Mouse (Mus musculus) mouse embryonic stem cell (cell line): ENCODE data around the gene Zbtb20.

Source experiments
- in situ Hi-C, 2 experiments: fragments of 300-500 bp; cut with MboI; formaldehyde crosslinking; loops; 1 replicate in 1 of 2; 3 replicates in 1 of 2; pipeline ENCODE4 v1.14.3; 2019 to 2020; ENCODE audit warnings: low sequenced_read_pairs in 2 of 2, low pct_unique_long_range_greater_than_20kb in 1 of 2, mixed read lengths in 1 of 2; ENCODE audit not compliant: unreplicated experiment in 1 of 2

The Zbtb20 gene

DNA sequence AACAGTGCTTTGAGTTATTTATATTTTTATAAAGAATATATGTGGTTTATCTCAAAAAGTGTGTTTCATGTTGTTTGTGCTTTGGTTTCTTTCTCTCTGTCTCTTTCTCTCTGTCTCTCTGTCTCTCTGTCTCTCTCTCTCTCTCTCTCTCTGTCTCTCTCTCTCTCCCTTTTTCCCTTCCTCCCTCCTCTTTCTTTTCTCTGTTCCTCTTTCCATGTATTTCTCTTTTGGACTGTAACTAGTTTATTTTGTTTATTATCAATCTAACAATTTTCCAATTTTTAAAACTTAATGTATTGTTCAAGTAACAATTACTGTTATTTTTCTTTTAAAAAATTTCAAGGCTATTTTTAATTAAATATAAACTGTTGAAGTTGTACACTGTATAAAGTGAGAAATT, 523.7 kb downstream of the Zbtb20 start:
- in situ Hi-C loops: no loop called here

DNA sequence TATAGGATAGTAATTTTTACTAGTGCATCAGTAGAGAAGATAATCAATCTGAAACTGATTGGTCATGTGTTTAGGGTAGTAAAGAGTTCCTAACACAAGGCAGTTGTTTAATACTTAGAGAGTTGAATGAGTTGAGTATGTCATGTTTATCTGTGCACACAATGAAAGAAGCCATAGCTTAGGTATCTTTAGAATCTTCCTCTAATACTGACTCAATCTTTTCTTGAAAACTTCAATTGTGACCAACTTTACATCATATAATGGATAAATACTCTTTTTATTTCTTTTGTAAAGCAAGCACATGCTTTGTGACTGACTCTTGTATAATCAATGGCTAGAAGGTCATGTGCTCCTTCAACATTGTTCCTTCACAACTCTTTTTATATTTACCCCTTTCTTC, 524.4 kb downstream of the Zbtb20 start:
- in situ Hi-C loops: no loop called here

DNA sequence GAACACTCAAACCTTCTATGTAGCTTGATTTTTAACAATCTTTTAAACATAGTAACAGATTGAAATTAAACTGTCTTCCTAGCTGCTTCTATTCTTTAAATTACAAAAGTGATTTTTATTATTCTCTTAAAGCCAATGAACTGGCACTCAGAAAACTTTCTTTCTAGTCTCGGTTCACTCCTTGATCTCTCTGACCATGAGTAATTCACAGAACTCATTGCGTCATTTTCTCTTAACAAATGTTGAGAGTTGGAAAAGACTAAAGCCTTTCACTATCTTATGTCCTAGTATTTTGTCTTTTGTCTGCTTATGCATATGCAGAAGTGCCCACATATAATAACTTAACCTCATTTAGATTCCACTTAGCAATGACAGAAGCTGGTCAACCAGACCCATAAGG, 525.3 kb downstream of the Zbtb20 start:
- in situ Hi-C loops: no loop called here

DNA sequence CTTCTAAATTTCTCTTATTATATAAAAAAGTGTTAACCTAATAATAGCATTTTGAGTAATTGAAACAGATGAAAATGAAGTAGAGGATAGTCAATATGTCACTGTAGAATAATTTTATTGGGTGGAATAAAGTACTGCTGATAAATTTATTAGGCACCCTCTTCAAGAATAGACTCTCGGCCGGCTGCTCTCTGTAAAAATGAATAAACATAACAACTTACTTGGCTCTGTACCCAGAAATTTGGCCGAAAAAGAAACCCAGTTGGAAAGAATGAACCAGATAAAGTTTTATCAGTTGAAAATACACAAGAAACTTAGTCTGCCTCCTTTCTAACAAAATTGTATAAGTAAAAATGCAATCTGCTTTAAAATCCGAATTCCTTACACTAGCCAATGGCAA, 527.2 kb downstream of the Zbtb20 start:
- in situ Hi-C loops: no loop called here

DNA sequence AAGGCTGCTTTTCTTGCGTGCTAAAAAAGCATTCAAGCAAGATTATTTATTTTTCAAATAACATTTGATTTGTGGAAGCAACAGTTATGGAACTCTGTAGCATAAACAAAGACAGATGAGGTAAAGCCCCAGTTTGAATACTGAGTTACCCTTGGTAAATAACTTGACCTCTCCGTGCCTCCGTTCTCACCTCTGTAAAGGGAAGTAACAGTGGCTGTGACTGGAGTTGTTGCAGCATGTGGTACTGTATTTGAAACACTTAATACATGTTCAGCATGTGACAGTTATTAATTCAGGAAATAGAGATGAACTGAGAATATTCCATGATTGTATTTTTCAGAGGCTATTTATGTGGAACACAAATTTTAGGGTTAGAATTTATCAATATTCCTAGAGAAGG, 529.4 kb downstream of the Zbtb20 start:
- in situ Hi-C loops: no loop called here

DNA sequence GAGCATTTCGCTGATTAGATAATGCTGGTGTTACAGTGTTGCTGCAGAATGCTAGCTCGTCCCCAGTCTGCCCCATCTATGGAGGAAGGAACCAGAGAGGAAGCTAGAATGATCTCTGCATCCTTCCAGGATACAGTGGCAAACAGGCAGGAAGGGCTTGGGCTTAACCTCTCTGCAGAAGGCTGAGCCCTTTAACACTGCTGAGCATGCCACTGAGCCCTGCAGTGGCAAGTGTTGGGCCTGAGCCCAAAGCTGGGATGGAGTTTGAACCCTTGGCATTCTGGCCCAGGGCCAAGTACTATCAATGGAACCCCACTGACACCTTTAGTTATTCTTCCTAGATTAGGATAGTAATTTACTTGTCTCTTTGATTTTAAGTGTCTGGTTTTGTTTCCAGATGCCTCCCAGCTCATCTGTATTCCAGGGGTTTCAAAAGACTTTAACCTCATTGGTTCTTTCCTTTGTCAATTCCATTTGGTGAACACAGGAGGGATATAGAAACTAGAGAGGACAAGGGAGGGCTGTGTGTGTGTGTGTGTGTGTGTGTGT, 532.0 kb downstream of the Zbtb20 start:
- in situ Hi-C loops: no loop called here

DNA sequence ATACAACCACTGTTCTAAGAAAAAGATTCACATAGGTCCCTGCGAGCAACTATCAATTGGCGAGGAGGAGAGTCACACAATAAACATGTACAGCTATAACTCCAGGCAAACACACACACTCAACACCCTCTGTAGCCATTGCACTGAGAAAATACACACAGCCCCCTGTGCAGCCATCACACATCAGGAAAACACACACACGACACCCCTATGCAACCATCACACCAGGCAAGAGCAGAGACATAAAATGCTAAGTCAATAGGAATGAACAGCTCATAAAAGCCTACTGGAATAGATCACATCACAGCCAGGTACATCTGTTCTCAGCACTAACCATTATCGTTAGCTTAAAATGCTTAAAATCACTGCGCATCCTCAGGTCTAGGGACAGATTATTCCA, 532.9 kb downstream of the Zbtb20 start:
- in situ Hi-C loops: no loop called here

DNA sequence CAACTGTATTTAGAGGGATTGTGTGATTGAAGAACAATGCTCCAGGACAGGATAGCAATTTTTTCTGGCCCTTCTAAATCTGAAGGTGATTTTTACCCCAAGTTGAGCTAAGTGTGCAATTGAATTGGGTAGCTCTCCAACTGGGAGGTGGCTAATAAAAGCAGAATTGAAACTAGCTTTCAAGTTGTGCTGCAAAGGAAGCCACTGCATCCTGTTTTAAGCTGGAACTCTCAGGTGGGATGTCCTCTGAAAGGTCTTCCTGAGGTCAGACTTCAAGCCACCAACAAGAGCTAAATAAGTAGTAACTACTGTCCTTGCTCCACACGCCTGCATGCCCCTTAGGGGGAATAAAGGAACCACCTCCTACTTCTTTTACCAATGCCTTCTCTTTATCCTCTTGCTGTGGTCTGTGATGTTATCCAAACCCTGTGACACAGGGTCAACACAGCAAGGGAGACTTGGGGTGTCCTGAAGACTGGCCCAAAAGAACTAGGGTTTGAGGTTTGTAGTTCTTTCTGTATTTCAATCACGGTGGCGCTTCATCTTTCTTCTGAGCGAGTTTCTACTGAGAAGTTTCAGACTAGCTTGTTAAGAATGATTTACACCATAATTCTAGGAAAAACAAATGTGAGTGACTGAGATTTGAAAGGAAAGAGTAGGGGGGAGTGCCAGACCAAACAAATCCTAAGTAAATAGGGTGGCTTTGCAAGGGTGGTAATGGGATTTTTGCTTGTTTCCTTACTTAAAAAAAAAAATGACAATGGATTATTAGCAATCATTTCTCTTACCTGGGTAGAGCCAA, 533.6 kb downstream of the Zbtb20 start:
- in situ Hi-C loops: no loop called here

DNA sequence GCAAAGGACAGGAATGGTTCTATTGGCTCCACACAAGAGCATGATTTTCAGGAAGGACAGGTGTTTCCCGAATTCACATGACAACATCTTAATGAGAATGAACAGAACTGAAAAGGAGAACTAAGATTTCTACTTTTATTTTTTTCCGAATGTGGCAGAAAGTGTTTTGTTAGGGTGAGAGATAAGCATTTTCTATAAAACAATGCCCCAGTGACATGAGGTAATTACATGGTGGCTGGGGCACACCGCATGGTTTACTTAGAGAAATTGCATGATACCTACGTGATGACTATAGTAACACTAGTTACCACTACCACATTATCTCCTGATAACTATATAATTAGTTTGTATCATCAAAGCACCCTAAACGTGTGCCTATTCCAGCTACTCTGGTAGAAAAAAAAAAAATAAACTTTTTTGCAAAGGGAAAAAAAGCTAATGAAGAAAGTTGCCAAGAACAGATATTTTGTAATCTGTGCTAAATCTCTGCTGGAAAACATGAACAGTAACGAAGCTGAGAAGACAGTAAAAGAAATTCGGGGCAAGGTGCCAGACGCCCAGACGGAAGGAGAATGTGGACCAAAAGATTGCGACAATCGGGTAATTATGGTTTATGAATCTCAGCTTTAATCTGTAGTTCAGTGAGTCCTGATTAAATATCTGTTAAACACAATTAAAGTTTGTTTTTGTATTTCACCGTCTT, 534.4 kb downstream of the Zbtb20 start:
- in situ Hi-C loops: no loop called here

DNA sequence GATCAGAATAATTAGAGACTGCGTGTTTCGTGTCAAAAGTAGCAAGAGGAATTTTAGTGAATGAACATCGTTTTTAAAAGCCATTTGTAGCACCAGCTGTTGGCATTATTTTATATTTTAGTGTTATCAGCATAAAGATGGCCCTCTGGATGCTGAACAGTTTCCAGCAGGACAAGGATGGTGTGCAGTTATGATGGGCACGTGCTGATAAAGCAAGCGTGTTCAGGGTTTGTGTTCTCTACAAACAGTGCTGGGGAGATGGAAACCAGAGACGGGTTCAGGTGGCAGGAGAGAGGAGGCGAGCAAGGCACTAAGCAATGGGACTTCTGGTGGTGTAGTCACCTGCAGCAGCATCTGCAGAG, 534.9 kb downstream of the Zbtb20 start:
- in situ Hi-C loops: no loop called here

DNA sequence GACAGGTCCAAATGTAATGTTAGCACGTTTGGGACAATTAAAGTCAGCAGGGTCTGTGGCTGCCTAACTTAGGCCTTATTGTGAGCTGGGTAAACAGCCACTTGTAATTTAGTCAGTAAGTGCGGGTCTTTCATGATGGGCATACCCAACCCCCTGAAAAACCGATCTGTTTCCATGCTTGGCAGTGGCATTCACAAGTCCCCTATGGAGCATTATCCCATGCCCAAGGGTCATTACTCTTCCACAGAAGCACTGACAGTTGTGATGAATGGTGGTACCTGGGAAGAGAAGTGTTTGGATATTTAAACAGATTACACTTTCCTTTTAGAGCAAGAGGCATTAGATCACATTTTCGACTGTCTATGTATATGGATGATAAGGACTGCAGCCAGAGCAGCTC, 540.2 kb downstream of the Zbtb20 start:
- in situ Hi-C loops: no loop called here

DNA sequence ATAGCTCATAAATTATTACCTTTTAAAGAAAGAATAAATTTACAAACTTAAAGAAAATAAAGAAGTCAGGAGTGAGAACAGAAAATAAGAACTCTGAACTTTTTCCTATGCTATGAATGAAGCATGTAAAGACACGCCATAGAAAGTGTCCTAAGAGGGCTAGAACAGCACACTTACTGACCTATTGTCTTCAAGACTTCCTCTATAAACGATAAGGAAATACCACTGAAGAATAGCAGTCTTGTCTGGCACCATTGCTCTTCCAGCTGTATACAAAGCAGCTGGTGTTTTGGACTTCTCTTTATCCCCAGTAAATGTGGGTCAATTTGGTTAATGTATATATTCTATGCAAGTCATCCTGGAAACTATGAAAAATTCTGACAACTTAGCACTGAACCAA, 544.2 kb downstream of the Zbtb20 start:
- in situ Hi-C loops: no loop called here

DNA sequence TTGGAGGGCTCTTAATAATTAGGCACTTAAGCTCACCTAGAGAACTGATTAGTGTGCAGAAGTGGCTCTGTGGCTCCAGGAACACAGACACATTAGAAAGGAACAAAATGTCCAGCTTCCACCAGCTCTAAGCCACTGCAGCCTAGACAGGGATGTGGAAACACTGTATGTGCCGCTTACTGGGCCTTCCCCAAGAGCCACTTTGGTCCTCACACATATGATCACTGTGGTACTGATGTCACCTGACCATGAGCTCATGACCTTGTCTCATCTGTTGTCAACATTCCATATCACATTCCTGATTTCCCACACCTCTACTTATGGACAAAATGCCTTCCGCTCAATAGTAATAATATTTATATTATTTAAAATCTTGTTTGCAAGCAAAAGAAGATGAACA, 553.3 kb downstream of the Zbtb20 start:
- in situ Hi-C loops: no loop called here

DNA sequence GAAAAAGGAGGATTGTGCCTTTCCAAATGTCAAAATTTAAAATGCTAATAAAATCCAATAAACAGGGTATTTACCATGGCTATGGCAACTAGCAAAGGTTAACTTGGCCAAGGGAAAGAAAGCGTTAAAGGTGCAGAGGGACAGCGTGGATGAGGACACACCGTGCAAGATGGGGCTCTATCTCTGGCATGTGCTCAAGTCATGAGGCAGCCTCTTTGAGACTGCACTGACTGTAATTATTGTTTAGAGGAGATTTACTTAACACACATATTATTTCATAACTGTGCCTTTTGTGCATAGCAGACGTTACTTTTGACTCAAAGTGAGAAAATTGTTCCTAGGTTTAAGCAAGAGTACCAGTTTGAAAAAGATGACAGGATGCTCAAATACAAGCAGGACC, 554.3 kb downstream of the Zbtb20 start:
- in situ Hi-C loops: no loop called here

DNA sequence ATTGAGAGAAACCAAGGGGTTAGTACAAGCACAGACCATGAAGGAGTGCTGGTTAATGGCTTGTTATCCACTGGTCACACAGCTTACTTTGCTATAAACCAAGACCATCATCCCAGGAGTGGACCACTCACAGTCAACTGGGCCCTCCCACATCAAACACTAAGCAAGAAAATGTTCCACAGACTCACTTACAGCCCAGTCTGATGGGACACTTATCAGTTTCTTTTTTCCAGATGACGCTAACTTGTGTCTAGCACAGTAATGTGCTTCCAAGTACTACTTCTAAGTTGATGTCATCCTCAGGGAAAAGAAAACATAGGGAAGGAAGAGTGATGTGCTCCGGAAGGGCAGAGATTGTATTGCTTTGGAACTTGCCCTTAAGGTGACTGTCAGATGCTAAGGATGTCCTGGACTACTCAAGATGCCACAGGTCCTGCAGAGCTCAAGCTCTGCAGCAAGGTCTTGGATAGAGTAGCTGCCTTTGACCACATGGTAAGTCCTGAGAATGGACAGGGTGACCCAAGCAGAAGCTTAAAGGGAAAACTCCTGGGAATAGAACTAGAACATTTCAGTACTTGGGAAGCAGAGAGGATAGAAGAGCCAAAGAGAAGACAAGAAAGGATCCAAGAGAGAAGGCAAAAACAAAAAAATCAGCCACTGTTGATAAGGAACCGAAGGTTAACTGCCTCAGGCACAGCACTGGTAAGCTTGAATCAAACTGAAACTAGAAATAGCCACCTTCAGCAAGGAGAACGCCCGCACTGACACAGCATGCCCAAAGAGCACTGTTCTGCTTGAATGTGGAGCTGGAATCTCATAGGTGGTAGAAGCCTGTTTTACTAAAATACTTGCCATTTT, 556.1 kb downstream of the Zbtb20 start:
- in situ Hi-C loops: no loop called here

DNA sequence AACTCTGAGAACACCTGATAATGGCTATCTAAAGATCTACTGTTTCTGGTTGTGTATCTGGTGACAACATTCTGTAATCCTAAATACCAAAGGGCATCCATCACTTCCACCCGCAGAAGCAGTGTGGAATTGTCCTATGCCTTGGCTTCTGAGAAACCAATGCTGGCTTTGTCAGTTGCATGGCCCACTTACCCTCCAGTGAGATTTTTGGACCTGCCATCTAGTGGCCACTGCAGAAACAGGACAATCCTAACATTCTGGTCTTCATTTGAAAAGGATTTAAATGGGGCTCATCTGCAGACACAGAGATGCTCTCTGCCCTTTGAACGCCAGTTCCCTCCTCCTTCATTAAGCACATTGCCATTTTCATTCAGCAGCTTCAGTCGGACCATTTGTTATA, 559.3 kb downstream of the Zbtb20 start:
- in situ Hi-C loops: no loop called here

DNA sequence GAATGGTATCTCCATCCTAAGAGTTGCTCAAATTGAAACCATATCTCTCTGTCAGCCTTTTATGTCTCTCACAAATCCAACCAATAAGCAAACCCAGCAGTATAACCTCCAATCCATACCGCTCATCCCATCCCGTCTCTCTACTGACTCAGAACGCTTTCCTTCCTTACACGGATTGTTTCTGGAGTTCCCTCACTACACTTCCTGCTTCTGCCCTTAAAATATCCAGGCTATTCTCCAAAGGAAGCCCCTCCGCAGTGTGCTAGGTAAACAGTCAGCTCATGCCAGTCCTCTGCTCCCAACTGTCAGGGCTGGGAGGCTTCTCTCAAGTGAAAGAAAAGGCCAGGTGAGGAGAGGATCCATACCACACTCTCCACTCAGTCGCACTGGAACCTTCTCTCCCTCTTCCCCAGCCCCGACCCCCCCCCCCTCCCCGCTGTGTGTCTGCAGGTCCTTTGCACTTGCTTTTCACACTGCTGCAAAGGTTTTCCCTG, 563.2 kb downstream of the Zbtb20 start:
- in situ Hi-C loops: no loop called here

DNA sequence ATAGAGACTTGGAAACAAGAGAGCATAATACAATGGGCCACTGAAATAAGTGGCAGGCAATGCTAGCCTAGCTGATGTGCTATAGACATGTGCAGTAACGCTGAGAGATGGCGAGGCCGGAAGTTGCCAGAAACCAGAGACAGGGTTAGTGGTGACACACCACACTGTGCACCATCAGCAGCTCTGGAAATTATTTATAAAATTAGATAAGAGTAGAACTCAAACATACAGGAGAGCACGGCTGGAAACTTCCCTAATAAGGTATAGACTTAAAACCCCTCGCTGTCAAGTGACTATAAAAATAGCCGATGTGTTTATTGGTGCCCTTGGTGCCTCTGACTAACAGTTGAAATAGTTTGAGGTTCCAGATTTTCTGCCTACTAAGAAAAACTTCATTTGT, 565.7 kb downstream of the Zbtb20 start:
- in situ Hi-C loops: no loop called here

DNA sequence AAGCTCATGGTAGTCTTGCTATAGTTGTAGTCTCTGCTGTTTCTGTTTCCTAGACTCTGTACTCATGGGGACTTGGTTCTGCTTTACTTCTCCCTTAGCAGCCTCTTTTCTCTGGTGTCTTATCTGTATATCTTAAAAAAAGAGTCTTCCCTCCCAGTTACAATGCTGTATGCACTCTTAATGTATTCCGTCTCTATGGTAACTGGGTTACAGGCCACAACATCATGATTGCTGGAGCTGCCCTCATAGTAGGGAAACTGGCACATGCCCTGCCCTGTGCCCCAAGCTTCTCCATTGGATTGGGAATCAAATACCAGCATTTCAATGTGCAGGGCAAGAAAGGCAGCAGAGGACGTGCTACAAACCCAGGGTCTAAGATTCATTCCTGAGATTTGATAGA, 567.4 kb downstream of the Zbtb20 start:
- in situ Hi-C loops: no loop called here
